9 mouse cellular contexts compared by ENCODE assay signal in the genomic region with DNA sequence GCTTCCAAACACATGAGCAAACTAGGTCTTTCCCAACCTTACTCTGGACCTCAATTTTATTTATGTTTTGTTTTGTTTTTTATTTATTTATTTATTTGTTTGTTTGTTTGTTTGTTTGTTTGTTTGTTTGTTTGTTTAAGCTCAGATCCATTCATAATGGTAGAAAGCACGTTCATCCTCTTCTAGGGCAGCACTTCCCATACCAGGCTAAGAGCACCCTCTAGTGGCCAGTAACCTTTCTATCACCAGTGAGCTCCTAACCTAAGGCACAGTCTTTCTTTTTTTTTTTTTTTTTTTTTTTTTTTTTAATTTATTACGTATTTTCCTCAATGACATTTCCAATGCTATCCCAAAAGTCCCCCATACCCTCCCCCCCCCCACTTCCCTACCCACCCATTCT. TPM values are rescaled to one million over a fixed set of nuclear protein-coding genes. Genes with fewer than 3 reads are reported as not detected.
DNase-seq lines count a peak whose midpoint lies in the region; ATAC-seq and TF ChIP-seq lines count a peak whose summit lies in the region.
"Not testable (repeated sequence)": the region's sequence is repeated elsewhere in the genome, so short reads cannot be mapped to it uniquely, and the experiment has no call there.
"Had no signal": no experiment of that assay in that cellular context is flagged by ENCODE, and none has a peak within 500 bp of the region (broad histone marks: within the 10 kb centered on the region; RNA-seq: fewer than 3 reads in every experiment).

No protein-coding gene starts in this region.

- DNase-seq in ES-CJ7 (ENCODE audit: low read depth, low spot score): peak; percentile 63
- peak; percentile 46 for DNase-seq in c-Kit-positive CD71-positive TER-119-negative erythroid progenitor cells, embryonic 14.5 days (ENCODE audit: low read depth)
- DNase-seq in layer of hippocampus, adult 18-20 months (ENCODE audit: low spot score in 2 of 2): peak; percentile 47 to 75
- peak; percentile 88 for DNase-seq in lung, postnatal 0 days (ENCODE audit: low spot score)
- DNase-seq in ovary, adult 18-20 months (ENCODE audit: low spot score): peak; percentile 42
- DNase-seq in thymus, postnatal 25 days: peak; percentile 43

- H3K27me3 ChIP-seq in forebrain, embryonic 13.5 days; hindbrain, embryonic 13.5 days; lung, postnatal 0 days (replicated peaks; ENCODE audit: insufficient read depth, low read length): not testable (repeated sequence)

- not testable (repeated sequence) for H3K9ac ChIP-seq in forebrain, embryonic 13.5 days; hindbrain, embryonic 13.5 days; lung, postnatal 0 days (replicated peaks; ENCODE audit: low read depth)

- H3K4me1 ChIP-seq in forebrain, embryonic 13.5 days; hindbrain, embryonic 13.5 days (replicated peaks); lung, postnatal 0 days (ENCODE audit: insufficient read depth, low read depth, low read length): not testable (repeated sequence)

- H3K4me3 ChIP-seq in forebrain, embryonic 13.5 days; hindbrain, embryonic 13.5 days; lung, postnatal 0 days (ENCODE audit: low read depth, low read length): not testable (repeated sequence)

- not testable (repeated sequence) for H3K4me2 ChIP-seq in forebrain, embryonic 13.5 days; hindbrain, embryonic 13.5 days; lung, postnatal 0 days (replicated peaks; ENCODE audit: low read depth, low read length)

- H3K36me3 ChIP-seq in forebrain, embryonic 13.5 days (ENCODE audit: poor library complexity, severe bottlenecking); hindbrain, embryonic 13.5 days; lung, postnatal 0 days (ENCODE audit: insufficient read depth, low read length): not testable (repeated sequence)

- H3K9me3 ChIP-seq in forebrain, embryonic 13.5 days (replicated peaks); hindbrain, embryonic 13.5 days; lung, postnatal 0 days (ENCODE audit: low read length): not testable (repeated sequence)

- WGBS in forebrain, embryonic 13.5 days: 3% methylated on average over 1 of the region's 2 CpGs
- WGBS in hindbrain, embryonic 13.5 days: 6% methylated on average over 1 of the region's 2 CpGs
- 6% methylated on average over 1 of the region's 2 CpGs for WGBS in lung, postnatal 0 days

- TF ChIP-seq CTCF in lung, postnatal 0 days (IDR thresholded peaks at IDR 0.05): peak; percentile 77

- TF ChIP-seq EP300 in lung, postnatal 0 days (IDR thresholded peaks at IDR 0.05): not testable (repeated sequence)

- peak; percentile 80 for ATAC-seq in forebrain, embryonic 13.5 days
- ATAC-seq in hindbrain, embryonic 13.5 days (ENCODE audit: low FRiP score): 0 out of 2 replicates have a peak, but pooled peaks have one; percentile 69
- ATAC-seq in lung, postnatal 0 days: peak; percentile 71

- H3K27ac ChIP-seq in forebrain, embryonic 13.5 days; hindbrain, embryonic 13.5 days; lung, postnatal 0 days (ENCODE audit: low read length): not testable (repeated sequence)

RNA-seq across cellular contexts. Expression of a gene that starts 9.3 kb away (rescaled TPM):
- 1.5 and 2.4 TPM in 2 replicates for polyA plus RNA-seq in forebrain, embryonic 13.5 days (2015; fragmentation: Nextera tagmentation; extraction: Ambion mirVana)
- polyA plus RNA-seq in hindbrain, embryonic 13.5 days (2015; fragmentation: Nextera tagmentation; extraction: Ambion mirVana): 3.6 and 4.2 TPM in 2 replicates
- total RNA-seq in layer of hippocampus, adult 18-20 months (2021): 100 to 1,000 TPM; 146 to 149 TPM
- not detected in 2 replicates for polyA plus RNA-seq in lung, postnatal 0 days (2015; fragmentation: Nextera tagmentation; extraction: Ambion mirVana)

RNA-seq across cellular contexts. Expression of a gene that starts 10.2 kb away (rescaled TPM):
- 10.2 and 11.7 TPM in 2 replicates for polyA plus RNA-seq in forebrain, embryonic 13.5 days (2015; fragmentation: Nextera tagmentation; extraction: Ambion mirVana)
- polyA plus RNA-seq in hindbrain, embryonic 13.5 days (2015; fragmentation: Nextera tagmentation; extraction: Ambion mirVana): 21.6 and 28.6 TPM in 2 replicates
- total RNA-seq in layer of hippocampus, adult 18-20 months (2021): 10 to 100 TPM; 12.0 to 12.6 TPM
- 175 and 176 TPM in 2 replicates for polyA plus RNA-seq in lung, postnatal 0 days (2015; fragmentation: Nextera tagmentation; extraction: Ambion mirVana)

RNA-seq across cellular contexts. Expression of a gene that starts 34.7 kb away (rescaled TPM):
- 78.9 and 81.2 TPM in 2 replicates for polyA plus RNA-seq in forebrain, embryonic 13.5 days (2015; fragmentation: Nextera tagmentation; extraction: Ambion mirVana)
- polyA plus RNA-seq in hindbrain, embryonic 13.5 days (2015; fragmentation: Nextera tagmentation; extraction: Ambion mirVana): 73.0 and 73.5 TPM in 2 replicates
- 10 to 100 TPM in 1 of 2 experiments, 1 to 10 TPM in 1; 8.9 to 11.4 TPM for total RNA-seq in layer of hippocampus, adult 18-20 months (2021)
- 31.8 and 32.3 TPM in 2 replicates for polyA plus RNA-seq in lung, postnatal 0 days (2015; fragmentation: Nextera tagmentation; extraction: Ambion mirVana)

RNA-seq across cellular contexts. Expression of a gene that starts 58.4 kb away (rescaled TPM):
- polyA plus RNA-seq in forebrain, embryonic 13.5 days (2015; fragmentation: Nextera tagmentation; extraction: Ambion mirVana): not detected in 2 replicates
- not detected in 2 replicates for polyA plus RNA-seq in hindbrain, embryonic 13.5 days (2015; fragmentation: Nextera tagmentation; extraction: Ambion mirVana)
- not detected for total RNA-seq in layer of hippocampus, adult 18-20 months (2021)
- polyA plus RNA-seq in lung, postnatal 0 days (2015; fragmentation: Nextera tagmentation; extraction: Ambion mirVana): 0.27 TPM in 1 of 2 replicates, not detected in the other
- polyA plus RNA-seq: limb, embryonic 13.5 days had no signal
